Mouse (Mus musculus): ENCODE measurements at regions not wholly inside any gene's neighbourhood (a gene's known extent, or its start where the extent isn't known, plus 50 kb on each side); places are given as distances from the start of the nearest gene placed in this dataset.
"Not testable (repeated sequence)": the region's sequence is repeated elsewhere in the genome, so short reads cannot be mapped to it uniquely, and the experiment has no call there.

DNA sequence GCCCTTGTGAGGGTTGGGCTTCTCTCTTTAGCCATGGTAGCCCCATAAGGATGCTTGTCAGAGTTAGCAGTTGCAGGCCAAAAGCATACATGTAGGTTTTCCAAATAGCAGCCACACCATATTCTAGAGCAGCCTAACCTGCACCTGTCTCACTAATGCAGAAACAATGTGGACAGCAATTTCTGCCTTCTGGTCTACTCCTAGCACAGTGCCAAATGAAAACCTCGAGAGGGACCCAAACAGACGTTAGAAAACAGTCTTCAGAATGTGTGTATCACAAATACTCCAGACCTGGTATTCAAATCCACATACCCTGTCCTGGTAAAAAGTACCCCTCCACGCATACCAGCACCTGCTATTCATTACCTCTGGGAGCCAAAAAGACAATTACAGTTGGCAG, 368.9 kb upstream of the Ngly1 start:
- DNase-seq = no peak

DNA sequence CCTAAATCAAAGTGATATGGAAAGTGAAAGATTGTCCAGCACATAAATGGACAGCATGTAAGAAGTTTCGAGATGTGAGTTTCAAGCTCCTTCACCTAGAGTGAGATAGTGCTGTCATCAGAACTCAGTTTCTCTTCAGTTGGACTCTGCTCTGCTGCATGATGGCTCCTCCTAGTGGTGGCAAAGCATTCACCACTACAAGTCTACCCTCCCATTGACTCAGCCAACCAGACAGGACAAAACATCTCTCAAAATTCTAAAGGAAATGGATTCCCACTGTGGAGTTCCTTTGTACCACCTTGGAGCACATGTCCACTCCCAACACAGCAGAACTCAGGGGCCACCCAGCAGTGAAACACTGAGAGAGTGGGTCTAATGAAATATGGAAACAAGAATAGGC, 367.8 kb upstream of the Ngly1 start:
- DNase-seq = no peak

DNA sequence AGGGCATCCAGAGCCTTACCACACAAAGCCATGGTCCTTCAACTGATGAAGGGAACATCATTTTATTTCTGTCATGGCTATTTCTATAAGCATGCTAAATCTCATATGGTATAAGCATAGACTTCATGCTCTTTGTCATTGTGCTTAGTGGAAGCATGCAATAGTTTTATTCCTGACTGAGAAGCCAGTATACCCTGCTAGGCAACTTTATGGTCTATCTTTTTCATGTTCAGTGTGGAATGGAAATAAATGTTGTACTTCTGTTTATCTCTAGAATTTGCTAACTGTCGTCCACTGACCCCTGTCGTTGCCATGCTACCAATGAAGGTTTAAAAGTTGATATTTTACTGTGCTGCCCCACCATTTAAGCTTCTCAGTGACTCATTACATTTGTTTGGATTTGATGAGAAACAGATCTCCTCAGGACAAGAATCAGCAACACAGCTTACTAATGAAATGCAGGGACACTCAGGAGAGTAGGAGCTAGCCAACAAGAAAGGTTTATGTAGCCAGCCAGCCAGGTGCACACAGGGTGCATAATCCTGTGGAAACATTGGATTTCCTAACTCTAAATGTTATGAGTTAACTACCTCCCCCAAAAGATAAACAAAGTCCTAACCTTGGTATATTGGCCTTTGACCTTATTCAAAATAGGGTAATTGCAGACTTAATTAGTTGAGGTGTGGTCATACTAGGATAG, 364.3 kb upstream of the Ngly1 start:
- DNase-seq = no peak

DNA sequence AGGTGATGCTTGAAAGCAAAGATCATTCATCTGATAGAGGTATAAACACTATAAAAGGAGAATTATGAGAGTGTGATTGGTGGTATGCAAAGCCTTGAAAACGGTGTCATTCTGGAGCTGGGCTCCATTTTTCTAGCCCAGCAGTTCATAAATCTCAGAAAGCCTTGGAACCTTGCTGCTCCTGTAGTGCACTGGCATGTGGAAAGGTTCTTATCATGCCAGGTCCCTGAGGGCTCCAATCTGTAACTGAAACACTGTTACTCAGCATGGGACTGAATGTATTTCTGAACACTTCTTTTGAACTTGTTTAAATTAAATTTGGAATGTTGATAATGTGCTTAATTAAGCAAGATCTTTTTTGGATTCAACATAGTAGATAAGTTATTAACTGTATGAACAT, 352.0 kb upstream of the Ngly1 start:
- no peak for DNase-seq

DNA sequence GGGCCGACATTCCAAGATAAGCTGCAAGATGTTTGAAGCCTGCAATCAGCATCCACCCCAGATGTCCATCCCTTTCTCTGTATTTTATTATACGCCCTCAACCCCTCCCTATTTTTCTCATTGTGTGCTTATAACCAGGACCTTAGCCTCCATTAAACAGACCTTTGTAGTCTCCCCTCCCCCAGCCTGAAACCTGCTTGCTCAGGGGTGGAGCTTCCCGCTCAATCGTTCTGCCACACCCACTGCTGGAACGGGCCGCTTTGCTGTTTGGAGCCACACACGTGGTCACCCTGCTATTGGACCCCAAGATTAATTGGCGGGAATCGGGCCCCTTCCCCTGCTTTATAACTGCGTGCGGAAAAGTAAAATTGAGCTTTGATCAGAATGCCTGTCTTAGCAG, 342.7 kb upstream of the Ngly1 start:
- DNase-seq = not testable (repeated sequence)

DNA sequence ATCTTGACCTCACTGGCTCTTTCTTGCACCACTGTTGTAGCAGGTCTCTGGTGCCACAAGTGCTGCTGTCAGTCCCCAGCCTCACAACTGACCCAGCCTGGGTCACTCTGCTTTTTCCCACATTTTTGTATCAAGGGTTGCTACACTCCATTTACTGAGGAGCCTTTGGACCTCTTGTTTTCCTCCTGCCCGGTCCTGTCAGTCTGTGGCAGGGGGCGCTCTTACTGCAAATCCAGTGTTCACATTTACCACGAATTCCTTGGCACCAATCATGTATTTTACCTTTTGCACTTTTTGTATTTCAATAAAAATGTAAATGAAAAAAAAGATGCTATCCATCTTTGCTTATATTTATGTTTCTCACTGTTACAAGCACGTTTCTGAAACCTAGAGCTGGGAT, 335.9 kb upstream of the Ngly1 start:
- not testable (repeated sequence) for DNase-seq

DNA sequence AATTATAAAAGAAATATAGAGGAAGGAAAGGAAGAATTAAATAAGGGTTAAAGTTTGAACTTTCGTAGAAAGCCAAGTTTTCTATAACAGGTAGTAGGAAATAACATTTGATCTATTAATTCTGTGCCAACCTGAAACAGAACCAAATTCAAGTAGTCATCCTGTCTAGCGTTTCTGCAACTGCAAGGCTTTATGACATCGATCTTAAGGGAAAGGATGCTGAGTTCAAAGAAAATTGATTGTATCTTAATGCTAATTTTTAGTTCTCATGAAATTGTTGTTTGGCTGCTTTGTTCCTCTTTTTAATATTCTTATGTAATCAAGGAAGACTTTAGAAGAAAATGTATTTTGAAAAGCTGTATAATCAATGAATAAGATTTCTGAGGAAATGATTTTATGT, 334.9 kb upstream of the Ngly1 start:
- no peak for DNase-seq

DNA sequence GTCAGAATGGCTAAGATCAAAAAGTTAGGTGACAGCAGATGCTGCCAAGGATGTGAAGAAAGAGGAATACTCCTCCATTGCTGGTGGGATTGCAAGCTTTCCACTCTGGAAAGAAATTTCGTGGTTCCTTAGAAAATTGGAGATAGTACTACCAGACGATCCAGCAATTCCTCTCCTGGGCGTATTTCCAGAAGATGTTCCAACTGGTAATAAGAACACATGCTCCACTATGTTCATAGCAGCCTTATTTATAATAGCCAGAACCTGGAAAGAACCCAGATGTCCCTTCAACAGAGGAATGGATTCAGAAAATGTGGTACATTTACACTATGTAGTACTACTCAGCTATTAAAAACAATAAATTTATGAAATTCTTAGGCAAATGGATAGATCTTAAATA, 324.4 kb upstream of the Ngly1 start:
- DNase-seq = not testable (repeated sequence)

DNA sequence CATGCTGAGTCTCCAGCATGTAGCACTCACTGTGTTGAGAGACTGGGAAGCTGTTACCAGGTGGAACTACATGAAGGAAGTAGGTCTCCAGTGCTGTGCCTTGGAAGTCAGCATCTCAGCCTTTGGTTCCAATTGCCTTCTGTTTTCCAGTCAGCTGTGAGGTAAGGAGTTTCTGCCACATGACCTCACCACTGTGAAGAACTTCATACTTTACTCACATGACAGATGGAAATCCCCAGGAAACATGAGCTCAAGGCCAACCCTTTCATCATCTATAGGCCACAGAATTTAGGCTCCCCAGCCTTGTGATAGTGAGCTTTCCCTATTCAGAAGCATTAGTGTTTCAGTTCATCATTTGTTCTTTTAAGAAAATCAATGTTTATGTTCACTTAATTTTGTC, 314.4 kb upstream of the Ngly1 start:
- no peak for DNase-seq

DNA sequence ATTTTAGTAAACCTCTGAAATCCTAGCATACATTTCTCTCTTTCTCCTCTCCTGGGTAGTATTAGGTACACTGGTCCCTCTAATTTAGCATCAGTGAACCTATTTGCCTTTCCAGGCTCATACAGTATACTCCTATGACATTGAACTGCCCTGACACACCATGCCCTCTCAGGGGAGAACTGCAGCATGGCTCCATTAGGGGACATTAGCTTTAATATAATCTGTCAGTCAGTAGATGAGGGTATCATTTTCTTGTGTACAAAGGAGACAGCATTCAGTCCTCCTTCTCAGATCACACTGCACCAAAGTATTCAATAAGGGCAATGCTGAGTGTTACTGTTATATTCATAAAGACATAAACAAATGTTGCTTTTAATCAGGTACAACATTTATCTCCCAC, 278.8 kb upstream of the Ngly1 start:
- DNase-seq = no peak

DNA sequence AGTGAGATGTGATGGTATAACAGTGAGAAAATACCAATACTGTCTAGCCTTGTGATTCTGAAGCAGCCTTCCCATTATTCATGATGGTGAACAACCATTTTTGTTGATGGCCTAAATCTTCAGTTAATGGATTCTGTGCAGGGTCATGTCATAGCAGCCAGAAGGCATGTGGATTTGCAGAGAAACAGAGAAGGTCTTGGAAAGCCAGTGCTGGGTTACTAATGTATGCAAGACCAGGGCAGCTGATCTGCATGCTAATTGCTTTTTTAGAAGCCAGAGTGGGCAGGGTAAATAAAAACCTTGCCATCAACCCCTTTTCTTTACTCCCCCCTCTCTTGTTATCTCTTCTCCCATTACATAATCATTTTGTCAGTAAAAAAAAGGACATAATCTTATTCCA, 278.3 kb upstream of the Ngly1 start:
- DNase-seq = no peak

DNA sequence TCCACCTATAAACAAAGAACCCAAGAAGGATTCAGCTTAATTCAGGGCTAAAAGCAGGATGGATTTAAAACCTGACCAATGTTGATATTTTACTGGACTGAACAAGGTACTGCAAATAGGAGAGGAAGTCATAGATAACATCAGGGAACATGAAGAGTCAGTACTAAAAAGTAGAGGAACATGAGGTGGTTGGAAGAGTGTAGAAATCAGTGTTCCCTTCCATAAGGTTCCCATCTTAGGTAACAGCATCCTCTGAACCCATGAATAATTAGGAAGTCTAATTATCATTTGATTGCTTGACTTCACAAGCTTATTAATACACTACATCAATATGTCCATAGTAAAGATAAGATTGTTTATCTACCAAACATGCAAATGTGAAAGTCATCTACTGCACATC, 277.8 kb upstream of the Ngly1 start:
- DNase-seq = no peak

DNA sequence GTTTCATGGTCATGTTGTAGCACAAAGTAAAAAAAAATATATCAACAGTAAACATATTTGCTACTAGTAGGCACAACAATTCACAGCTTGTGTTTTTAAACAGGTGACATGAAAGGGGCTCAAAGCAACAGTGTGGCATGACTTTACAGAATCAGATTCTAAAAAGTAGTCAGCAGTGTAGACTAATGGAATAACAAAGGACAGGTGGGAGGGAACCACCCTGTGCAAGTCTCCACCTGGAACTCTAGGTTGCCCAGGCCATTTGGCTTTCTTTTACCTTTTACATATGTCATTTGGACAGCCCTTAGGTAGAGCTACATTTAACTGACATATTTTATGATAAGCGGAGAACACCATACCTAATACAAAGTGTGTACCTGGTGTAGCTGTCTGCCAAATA, 271.7 kb upstream of the Ngly1 start:
- no peak for DNase-seq

DNA sequence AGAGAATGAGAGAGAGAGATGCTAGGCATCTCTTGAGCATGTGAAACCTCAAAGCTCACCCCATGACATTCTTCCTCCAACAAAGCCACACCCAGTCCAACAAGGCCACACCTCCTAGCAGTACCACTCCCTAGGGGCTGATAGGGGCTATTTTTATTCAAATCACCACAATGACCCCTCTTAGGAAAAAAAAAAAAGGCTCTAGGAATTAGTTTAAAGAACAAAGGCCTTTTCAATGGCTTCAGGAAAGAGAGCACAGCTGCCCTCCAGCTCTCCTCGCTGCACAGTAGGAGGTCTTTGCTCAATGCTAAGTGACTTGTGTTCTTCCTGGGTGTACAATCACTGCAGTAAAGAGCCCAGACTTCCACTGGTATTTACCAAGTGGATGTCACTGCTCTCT, 270.8 kb upstream of the Ngly1 start:
- DNase-seq = no peak

DNA sequence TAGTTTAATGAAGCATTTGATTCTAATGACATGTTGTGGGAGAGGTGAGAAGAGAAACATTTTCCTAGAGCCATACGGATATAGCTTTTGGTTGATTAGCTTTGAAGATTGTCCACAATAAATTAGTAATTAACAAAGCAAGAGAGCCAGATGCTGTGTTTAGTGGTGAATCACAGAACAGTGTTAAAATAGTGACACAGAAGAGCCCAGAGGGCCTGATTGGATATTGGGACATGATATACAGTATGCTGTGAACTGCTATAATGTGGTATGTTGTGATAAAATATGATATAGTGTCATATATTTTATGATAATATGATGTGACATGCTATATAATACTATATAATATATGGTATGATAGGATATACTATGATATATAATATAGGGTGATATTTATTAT, 243.7 kb upstream of the Ngly1 start:
- no peak for DNase-seq

DNA sequence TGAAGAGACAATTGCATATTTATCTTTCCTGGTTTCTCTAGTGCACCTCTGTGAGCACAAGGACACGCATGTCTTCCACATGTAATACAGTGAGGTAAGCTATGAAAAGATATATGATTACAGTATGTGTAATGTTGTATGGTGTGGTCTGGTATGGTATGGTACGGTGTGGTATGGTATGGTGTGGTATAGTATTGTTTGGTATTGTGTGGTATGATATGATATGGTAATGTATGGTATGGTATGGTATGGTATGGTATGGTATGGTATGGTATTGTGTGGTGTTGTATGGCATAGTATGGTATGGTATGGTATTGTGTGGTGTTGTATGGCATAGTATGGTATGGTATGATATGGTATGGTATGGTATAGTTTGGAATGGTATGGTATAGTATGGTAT, 242.1 kb upstream of the Ngly1 start:
- DNase-seq = no peak

DNA sequence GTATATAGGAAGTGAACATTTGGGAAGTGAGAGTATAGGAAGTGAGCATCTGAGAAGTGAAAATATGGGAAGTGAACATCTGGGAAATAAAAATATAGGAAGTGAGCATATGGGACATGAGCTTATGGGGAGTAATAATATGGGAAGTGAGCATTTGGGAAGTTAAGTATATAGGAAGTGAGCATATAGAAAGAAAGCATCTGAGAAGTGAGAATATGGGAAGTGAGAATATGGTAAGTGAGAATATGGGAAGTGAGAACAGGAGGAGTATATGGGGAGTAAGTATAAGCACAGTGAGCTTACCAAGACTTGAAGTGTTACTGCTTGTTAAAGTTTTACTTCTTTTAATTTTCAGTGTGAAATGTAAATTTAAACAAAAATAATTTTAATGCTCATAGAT, 239.3 kb upstream of the Ngly1 start:
- no peak for DNase-seq

DNA sequence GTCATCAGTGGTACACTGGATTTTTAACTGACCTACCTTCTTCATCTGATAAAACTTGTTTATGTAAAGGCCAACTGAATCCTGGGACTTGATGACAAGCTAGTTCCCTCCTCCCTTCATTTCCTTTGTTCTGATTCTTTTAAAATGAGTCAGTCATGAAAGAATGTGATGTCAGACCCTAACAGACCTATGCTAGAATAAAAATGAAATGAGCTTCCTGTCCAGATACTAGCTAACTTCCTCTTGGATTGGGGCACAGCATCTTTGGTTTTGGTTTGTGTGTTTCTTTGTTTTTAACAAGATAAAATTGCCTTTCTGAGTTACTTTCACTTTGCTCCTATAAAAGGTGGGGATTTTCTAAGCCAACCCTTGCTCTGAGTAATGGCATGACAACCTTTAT, 225.2 kb upstream of the Ngly1 start:
- no peak for DNase-seq

DNA sequence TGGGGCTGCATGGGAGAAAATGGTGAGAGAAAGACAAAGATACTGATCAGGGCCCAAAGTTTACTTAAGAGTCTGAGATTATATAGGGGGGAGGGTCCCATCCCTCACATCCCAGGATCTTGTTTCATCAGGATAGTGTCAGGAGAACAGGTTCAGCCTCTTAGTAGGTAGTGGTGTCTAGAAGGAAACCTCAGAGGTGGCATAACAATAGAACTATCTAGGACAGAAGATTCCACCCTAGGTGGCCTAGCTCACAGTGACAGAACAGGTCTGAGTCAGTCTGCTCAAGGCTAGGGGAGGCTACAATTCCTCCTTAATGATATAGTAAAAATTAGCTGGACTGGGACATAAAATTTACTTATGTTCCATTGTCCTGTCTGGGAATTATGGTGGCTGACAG, 211.3 kb upstream of the Ngly1 start:
- no peak for DNase-seq

DNA sequence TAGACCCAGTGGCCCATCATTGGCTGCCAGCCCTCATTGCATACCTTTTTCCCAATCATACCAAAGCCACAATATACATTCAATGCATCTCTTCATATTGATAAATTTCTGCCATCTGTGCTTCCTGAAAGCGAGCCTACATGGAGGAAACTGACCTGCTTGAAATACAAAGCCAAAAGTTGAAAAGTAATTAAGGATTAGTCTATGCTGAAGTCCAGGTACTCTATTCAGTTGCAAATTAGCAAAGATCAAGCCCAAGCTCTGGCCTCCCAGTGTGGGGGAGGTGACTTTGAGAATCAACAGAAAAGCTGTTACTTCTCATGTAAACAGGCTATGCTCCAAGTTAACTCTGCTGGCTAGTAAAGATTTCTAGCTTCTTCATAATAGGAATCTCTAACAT, 210.7 kb upstream of the Ngly1 start:
- DNase-seq = no peak

DNA sequence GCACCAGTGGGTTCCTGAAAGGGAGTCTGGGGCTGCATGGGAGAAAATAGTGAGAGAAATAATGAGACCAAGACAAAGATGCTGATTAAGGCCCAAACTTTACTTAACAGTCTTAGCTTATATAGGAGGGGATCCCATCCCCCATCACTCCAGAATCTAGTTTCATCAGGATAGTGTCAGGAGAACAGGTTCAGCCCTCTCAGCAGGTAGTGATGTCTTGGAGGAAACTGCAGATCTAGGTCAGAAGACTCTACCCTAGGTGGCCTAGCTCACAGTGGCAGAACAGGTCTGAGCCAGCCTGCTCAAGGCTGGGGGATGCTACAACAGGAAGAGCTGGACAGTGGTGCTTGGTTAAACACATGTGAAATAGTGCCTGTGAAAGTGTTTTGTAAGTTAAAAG, 204.6 kb upstream of the Ngly1 start:
- DNase-seq = no peak

DNA sequence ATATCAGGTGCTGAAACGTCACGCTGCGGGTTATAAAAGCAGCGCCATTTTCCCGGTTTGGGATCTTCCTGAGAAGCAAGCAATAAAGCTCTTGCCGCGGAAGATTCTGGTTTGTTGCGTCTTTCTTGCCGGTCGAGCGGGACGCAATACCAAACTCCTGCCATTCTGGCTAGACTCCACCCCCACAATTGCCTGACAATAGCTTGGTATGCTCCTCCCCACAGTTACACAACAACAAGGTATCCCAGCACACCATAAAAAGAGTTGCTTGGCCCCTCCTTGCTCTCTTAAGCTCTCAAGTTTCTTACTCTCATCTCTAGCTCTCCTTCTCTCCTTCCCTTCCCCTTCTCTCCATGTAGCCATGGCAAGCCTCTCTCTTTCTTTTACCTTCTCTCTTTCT, 176.5 kb upstream of the Ngly1 start:
- not testable (repeated sequence) for DNase-seq

DNA sequence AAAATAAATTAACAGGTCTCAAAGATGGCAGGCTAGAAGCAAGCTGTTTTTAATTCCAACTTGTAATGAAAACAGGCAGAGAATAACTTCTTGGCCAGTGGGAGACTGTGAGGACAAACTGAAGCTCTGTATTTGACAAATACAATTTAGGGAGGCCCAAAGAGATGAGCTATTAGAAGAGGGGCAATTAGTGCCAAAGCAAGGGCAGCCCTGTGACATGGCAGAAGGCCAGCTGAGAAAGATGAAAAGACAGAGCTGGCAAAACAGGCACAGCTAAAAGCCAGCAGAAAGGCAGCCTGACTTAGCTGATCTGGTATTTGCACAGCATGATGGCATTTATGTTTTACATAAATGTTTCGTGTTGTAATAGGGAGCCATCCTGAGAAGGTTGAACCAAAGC, 175.0 kb upstream of the Ngly1 start:
- DNase-seq = peak; percentile 57

DNA sequence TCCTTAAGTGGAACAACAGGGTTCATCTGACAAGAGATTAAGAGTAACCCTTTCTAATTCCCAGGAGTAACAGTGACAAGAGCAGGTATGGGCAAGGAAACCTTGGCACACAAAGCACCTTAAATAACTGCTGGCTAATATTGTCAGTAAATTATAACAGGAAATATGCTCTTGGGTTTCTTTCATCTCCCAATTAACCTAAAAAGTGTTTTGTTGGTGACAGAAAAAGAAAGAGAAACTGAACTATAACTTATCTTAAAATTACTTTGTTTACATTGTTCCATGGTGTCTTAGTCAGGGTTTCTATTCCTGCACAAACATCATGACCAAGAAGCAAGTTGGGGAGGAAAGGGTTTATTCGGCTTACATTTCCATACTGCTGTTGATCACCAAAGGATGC, 170.0 kb upstream of the Ngly1 start:
- no peak for DNase-seq

DNA sequence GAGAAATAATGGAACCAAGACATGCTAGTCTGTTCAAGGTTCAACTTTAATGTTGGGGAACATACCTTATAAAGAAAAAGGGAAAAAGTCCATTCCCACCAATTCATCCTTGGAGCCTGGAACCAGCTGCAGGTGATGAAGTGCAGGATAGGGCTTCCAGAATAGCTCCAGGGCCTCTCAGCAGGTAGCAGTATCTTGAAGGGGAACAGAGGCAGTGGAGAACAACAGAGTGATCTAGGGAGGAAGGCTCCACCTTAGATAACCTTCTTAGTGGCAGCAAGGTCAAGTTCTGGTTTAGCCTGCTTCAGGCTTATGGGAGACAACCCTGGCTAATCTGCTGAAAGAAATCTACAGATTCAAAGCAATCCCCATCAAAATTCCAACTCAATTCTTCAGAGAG, 161.8 kb upstream of the Ngly1 start:
- DNase-seq = not testable (repeated sequence)

Data from cerebellum, adult 11 months (tissue).